Mouse (Mus musculus): ENCODE measurements around the gene Cpt1c. TPM values are rescaled to one million over a fixed set of nuclear protein-coding genes. Genes with fewer than 3 reads are reported as not detected.
A peak's percentile ranks its signal among the peaks of the same experiment; 100 is the strongest.

Gene Cpt1c
- total and polyA plus RNA-seq, 3 experiments: 4.5 to 12.7 (median 10.2) TPM

DNA sequence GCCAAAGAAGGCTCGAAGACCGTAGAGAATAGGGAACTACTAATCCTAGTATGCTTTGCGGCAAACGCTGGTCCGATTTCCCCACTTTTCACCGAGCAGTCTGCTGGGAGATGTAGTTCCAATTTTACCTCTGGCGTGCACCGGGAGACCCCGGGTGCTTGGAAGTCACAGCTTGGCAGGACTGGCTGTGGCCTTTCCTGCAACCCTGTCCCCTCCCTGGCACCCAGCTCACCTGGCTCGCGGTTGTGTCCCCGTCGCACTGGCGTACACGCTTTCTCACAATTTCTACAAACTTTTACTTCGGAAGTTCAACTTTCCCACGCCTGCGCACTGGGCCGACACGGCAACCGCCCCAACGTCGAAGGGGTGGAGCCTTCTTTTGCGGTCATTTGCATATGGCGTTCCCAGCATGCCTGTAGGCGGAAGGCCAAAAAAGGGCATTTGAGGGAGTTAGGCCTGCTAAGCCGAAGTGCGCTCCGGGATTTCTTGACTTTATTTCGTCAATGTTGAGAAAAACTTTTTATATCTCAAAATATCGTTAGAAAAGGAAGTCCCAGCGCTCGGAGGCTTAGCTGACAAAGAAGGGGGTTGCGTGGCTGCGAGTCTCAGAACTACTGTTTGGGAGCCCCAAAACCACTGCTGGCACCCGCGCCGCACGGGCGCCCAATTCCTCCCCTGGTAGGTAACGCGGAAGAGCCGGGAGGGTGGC lies 22.7 kb upstream of the Cpt1c start, which contains the start of gene Irf3:
Gene Irf3, plus strand, starts transcription at position 418 of the 709 bp plus-strand sequence.
- Histone ChIP-seq H3K27me3 (replicated peaks) (no peaks in the 10 kb centered on the region), H3K27ac (ENCODE audit: insufficient read depth, low read depth) (peak within 1 kb of the TSS; percentile 82), H3K9me3 (replicated peaks; ENCODE audit: low read length) (no peaks in the 10 kb centered on the region), H3K36me3 (replicated peaks in 1 of 2; ENCODE audit: control insufficient read depth in 1 of 2, insufficient read depth in 1 of 2, low read length in 1 of 2) (peaks cover 47 to 66% of the 10 kb centered on the region in 2 experiments), H3K4me3 (replicated peaks in 1 of 3; ENCODE audit: low read depth in 2 of 3, low read length in 2 of 3, poor library complexity in 1 of 3) (peak within 1 kb of the TSS; percentile 67 to 96 (median 93)), H3K79me2 (replicated peaks; ENCODE audit: control insufficient read depth, extremely low read depth, insufficient read depth, poor library complexity, severe bottlenecking) (peaks cover 23% of the 10 kb centered on the region), H3K4me2 (ENCODE audit: insufficient read depth, low read depth, poor library complexity, severe bottlenecking) (peak within 1 kb of the TSS; percentile 88), H3K9ac (ENCODE audit: insufficient read depth, low read depth) (peak within 1 kb of the TSS; percentile 76), H3K4me1 (ENCODE audit: control insufficient read depth in 1 of 2, insufficient read depth in 2 of 2) (peaks cover 3 to 28% of the 10 kb centered on the region in 2 experiments; a peak in 3 of 4 replicates)
- peak; percentile 97 for DNase-seq (ENCODE audit: extremely low read depth)
- in situ Hi-C loops (cut with MboI; ENCODE audit: low pct_ligation_motif_present, low pct_unique_long_range_greater_than_20kb, low sequenced_read_pairs) (no loop called here), dilution Hi-C loops (cut with MboI; ENCODE audit: extremely low pct_ligation_motif_present, extremely low pct_unique_long_range_greater_than_20kb, low sequenced_read_pairs) (no loop called here)
- TF ChIP-seq KAT2A (IDR thresholded peaks at IDR 0.05; ENCODE audit: insufficient replicate concordance, low read length): peak; percentile 83; the same call in 1 of the 2 replicates
- TF ChIP-seq CTCF (conservative IDR thresholded peaks at IDR 0.05 in 1 of 2, IDR thresholded peaks at IDR 0.05 in 1 of 2; ENCODE audit: low read depth in 2 of 2, low read length in 2 of 2): no peak
- TF ChIP-seq MAZ (IDR thresholded peaks at IDR 0.05; ENCODE audit: low read depth, low read length): no peak
- no peak for TF ChIP-seq USF2 (conservative IDR thresholded peaks at IDR 0.05; ENCODE audit: low read depth, low read length)
- TF ChIP-seq PAX5 (IDR thresholded peaks at IDR 0.05; ENCODE audit: low read length): no peak
- TF ChIP-seq ZNF384 (IDR thresholded peaks at IDR 0.05; ENCODE audit: low read depth, low read length): no peak
- TF ChIP-seq UBTF (IDR thresholded peaks at IDR 0.05; ENCODE audit: low read depth, low read length): peak; percentile 81; the same call in 1 of the 2 replicates
- TF ChIP-seq NELFE (IDR thresholded peaks at IDR 0.05; ENCODE audit: low read depth, low read length): peak; percentile 78
- no peak for TF ChIP-seq RAD21 (IDR thresholded peaks at IDR 0.05; ENCODE audit: low read depth, low read length)
- TF ChIP-seq BHLHE40 (IDR thresholded peaks at IDR 0.05; ENCODE audit: low read depth, low read length): peak; percentile 86
- peak; percentile 48; the same call in 1 of the 2 replicates for TF ChIP-seq ZMIZ1 (IDR thresholded peaks at IDR 0.05; ENCODE audit: low read depth, low read length)
- no peak for TF ChIP-seq MYC (IDR thresholded peaks at IDR 0.05; ENCODE audit: low read depth, low read length)
- TF ChIP-seq EP300 (IDR thresholded peaks at IDR 0.05; ENCODE audit: low read length): no peak
- no peak for TF ChIP-seq CHD1 (IDR thresholded peaks at IDR 0.05; ENCODE audit: low read depth, low read length)
- TF ChIP-seq MXI1 (IDR thresholded peaks at IDR 0.05; ENCODE audit: low read depth, low read length): peak; percentile 88
- TF ChIP-seq TCF12 (IDR thresholded peaks at IDR 0.05; ENCODE audit: low read depth, low read length): 0 out of 2 replicates have a peak, but pooled peaks have one; percentile 25
- TF ChIP-seq TBP (conservative IDR thresholded peaks at IDR 0.05; ENCODE audit: low read depth, low read length): peak; percentile 67; the same call in 1 of the 2 replicates
- TF ChIP-seq JUND (conservative IDR thresholded peaks at IDR 0.05; ENCODE audit: low read depth, low read length): no peak
- TF ChIP-seq USF1 (IDR thresholded peaks at IDR 0.05; ENCODE audit: low read depth, low read length): no peak
- TF ChIP-seq JUN (IDR thresholded peaks at IDR 0.05; ENCODE audit: insufficient read depth, low read depth, low read length): no peak
- no peak for TF ChIP-seq SMC3 (IDR thresholded peaks at IDR 0.05; ENCODE audit: low read depth, low read length)
- TF ChIP-seq ZC3H11A (IDR thresholded peaks at IDR 0.05; ENCODE audit: low read depth, low read length): no peak
- TF ChIP-seq MEF2A (IDR thresholded peaks at IDR 0.05; ENCODE audit: borderline replicate concordance, low read depth, low read length): no peak
- peak; percentile 49; the same call in 1 of the 2 replicates for TF ChIP-seq GABPA (IDR thresholded peaks at IDR 0.05; ENCODE audit: insufficient replicate concordance, low read depth, low read length)
- no peak for TF ChIP-seq CHD2 (IDR thresholded peaks at IDR 0.05; ENCODE audit: low read length)
- no peak for TF ChIP-seq ETS1 (conservative IDR thresholded peaks at IDR 0.05; ENCODE audit: low read depth, low read length)
- peak; percentile 82 for TF ChIP-seq POLR2A (IDR thresholded peaks at IDR 0.05; ENCODE audit: low read depth, low read length)
- TF ChIP-seq MAX (IDR thresholded peaks at IDR 0.05; ENCODE audit: low read length): no peak
- no peak for TF ChIP-seq RCOR1 (conservative IDR thresholded peaks at IDR 0.05; ENCODE audit: low read depth, low read length)
- TF ChIP-seq POLR2AphosphoS2 (IDR thresholded peaks at IDR 0.05; ENCODE audit: low read depth, low read length): no peak; the same call in 1 of the 2 replicates
- peak; percentile 93 for TF ChIP-seq HCFC1 (IDR thresholded peaks at IDR 0.05; ENCODE audit: low read depth, low read length)
- TF ChIP-seq NRF1 (IDR thresholded peaks at IDR 0.05; ENCODE audit: low read depth, low read length): peak; percentile 96
- no peak for TF ChIP-seq ZKSCAN1 (IDR thresholded peaks at IDR 0.05; ENCODE audit: borderline replicate concordance, low read depth, low read length)
- peak; percentile 83 for TF ChIP-seq ELF1 (IDR thresholded peaks at IDR 0.05; ENCODE audit: low read depth, low read length)
- TF ChIP-seq SIN3A (IDR thresholded peaks at IDR 0.05; ENCODE audit: low read length): peak; percentile 85
- TF ChIP-seq E2F4 (IDR thresholded peaks at IDR 0.05; ENCODE audit: insufficient replicate concordance, low read depth, low read length): no peak
- TF ChIP-seq MAFK (IDR thresholded peaks at IDR 0.05; ENCODE audit: insufficient replicate concordance, low read length): no peak
- TF ChIP-seq IRF4 (IDR thresholded peaks at IDR 0.05; ENCODE audit: low read depth, low read length): 0 out of 2 replicates have a peak, but pooled peaks have one; percentile 22

Measured in CH12.LX (cell line).